Mouse (Mus musculus): ENCODE measurements around the gene Pif1.

Gene Pif1

GRCm38 (mm10) chr9:65561016-65561415, 25.9 kb upstream of the Pif1 start:
- no peak for DNase-seq (ENCODE audit: low spot score in 2 of 2)

- DNase-seq (ENCODE audit: low spot score in 2 of 2): no peak
These were observed 24.9 kb upstream of the Pif1 start for GRCm38 (mm10) chr9:65562081-65562506.

- DNase-seq (ENCODE audit: low spot score in 2 of 2): no peak
These were observed 23.9 kb upstream of the Pif1 start for GRCm38 (mm10) chr9:65563073-65563472.

GRCm38 (mm10) chr9:65564698-65565097, 22.3 kb upstream of the Pif1 start:
- DNase-seq (ENCODE audit: low spot score in 2 of 2): no peak

- no peak for DNase-seq (ENCODE audit: low spot score in 2 of 2)
These were observed 18.2 kb upstream of the Pif1 start for GRCm38 (mm10) chr9:65568787-65569186.

- DNase-seq (ENCODE audit: low spot score in 2 of 2): peak in 1 of 2 experiments; percentile 66
These were observed 17.4 kb upstream of the Pif1 start for GRCm38 (mm10) chr9:65569491-65569971.

GRCm38 (mm10) chr9:65572837-65573236, 14.1 kb upstream of the Pif1 start:
- no peak for DNase-seq (ENCODE audit: low spot score in 2 of 2)

GRCm38 (mm10) chr9:65574513-65575392, 12.2 kb upstream of the Pif1 start:
- no peak for DNase-seq (ENCODE audit: low spot score in 2 of 2)

- DNase-seq (ENCODE audit: low spot score in 2 of 2): no peak
These were observed 11.4 kb upstream of the Pif1 start for GRCm38 (mm10) chr9:65575393-65576196.

- peak in 1 of 2 experiments; percentile 64 for DNase-seq (ENCODE audit: low spot score in 2 of 2)
These were observed 10.0 kb upstream of the Pif1 start for GRCm38 (mm10) chr9:65576861-65577510.

- DNase-seq (ENCODE audit: low spot score in 2 of 2): no peak
These were observed 9.3 kb upstream of the Pif1 start for GRCm38 (mm10) chr9:65577511-65578196.

- DNase-seq (ENCODE audit: low spot score in 2 of 2): no peak
These were observed 8.1 kb upstream of the Pif1 start for GRCm38 (mm10) chr9:65578801-65579249.

- peak; percentile 77 to 89 for DNase-seq (ENCODE audit: low spot score in 2 of 2)
These were observed 7.1 kb upstream of the Pif1 start, which contains the start of gene Plekho2 for GRCm38 (mm10) chr9:65579781-65580371. TSS of gene Plekho2 (minus strand) at chr9:65580040.

GRCm38 (mm10) chr9:65580401-65581256, 6.3 kb upstream of the Pif1 start:
- DNase-seq (ENCODE audit: low spot score in 2 of 2): peak; percentile 69 to 81

- no peak for DNase-seq (ENCODE audit: low spot score in 2 of 2)
These were observed 3.9 kb upstream of the Pif1 start for GRCm38 (mm10) chr9:65583045-65583444.

GRCm38 (mm10) chr9:65587270-65587572, 261 bp downstream of the Pif1 start:
- no peak for DNase-seq (ENCODE audit: low spot score in 2 of 2)

- DNase-seq (ENCODE audit: low spot score in 2 of 2): no peak
These were observed 806 bp downstream of the Pif1 start for GRCm38 (mm10) chr9:65587573-65588358.

- no peak for DNase-seq (ENCODE audit: low spot score in 2 of 2)
These were observed 2.1 kb downstream of the Pif1 start for GRCm38 (mm10) chr9:65589091-65589490.

- no peak for DNase-seq (ENCODE audit: low spot score in 2 of 2)
These were observed 5.8 kb downstream of the Pif1 start for GRCm38 (mm10) chr9:65592721-65593120.

Measured in urinary bladder, adult 18-20 months (tissue).